Mouse (Mus musculus): ENCODE data around the gene Lin28b. TPM values are rescaled to one million over a fixed set of nuclear protein-coding genes. Genes with fewer than 3 reads are reported as not detected.

Gene Lin28b
- total and polyA plus RNA-seq, 3 experiments, result not detected

- no peaks in the 10 kb centered on the region for H3K4me1 ChIP-seq (ENCODE audit: control insufficient read depth in 1 of 2, insufficient read depth in 2 of 2, low read length in 2 of 2)
- H3K9ac ChIP-seq (ENCODE audit: control insufficient read depth, low read depth, low read length, poor library complexity, severe bottlenecking), result no peak overlapping the region
- H3K36me3 ChIP-seq (ENCODE audit: control insufficient read depth in 1 of 2, insufficient read depth in 2 of 2, low read length in 2 of 2), result no peaks in the 10 kb centered on the region
- no peak overlapping the region for H3K4me3 ChIP-seq (ENCODE audit: control insufficient read depth in 1 of 2, insufficient read depth in 1 of 2, low read depth in 2 of 2, low read length in 2 of 2)
- DNase-seq (ENCODE audit: low read depth, low spot score), result no peak
- H3K27me3 ChIP-seq (ENCODE audit: control insufficient read depth in 1 of 2, insufficient read depth in 2 of 2, low read length in 2 of 2), result no peaks in the 10 kb centered on the region; a peak in 2 of 4 replicates
- H3K27ac ChIP-seq (ENCODE audit: control insufficient read depth, low read depth, low read length), result no peak overlapping the region
- no peaks in the 10 kb centered on the region for H3K9me3 ChIP-seq (replicated peaks; ENCODE audit: insufficient read depth, low read length)
- H3K79me2 ChIP-seq (ENCODE audit: control insufficient read depth, insufficient read depth, low read length, poor library complexity), result no peaks in the 10 kb centered on the region
- TF ChIP-seq RCOR1 (IDR thresholded peaks at IDR 0.05; ENCODE audit: low read depth, low read length) (no peak), TAL1 (IDR thresholded peaks at IDR 0.05; ENCODE audit: low read length) (no peak), RAD21 (IDR thresholded peaks at IDR 0.05; ENCODE audit: low read depth, low read length) (no peak), EP300 (IDR thresholded peaks at IDR 0.05; ENCODE audit: low read depth in 1 of 2, low read length in 2 of 2) (no peak), SMC3 (IDR thresholded peaks at IDR 0.05; ENCODE audit: low read depth, low read length) (no peak), MAX (IDR thresholded peaks at IDR 0.05; ENCODE audit: low read length) (no peak), ETS1 (IDR thresholded peaks at IDR 0.05; ENCODE audit: low read depth, low read length) (no peak), NELFE (IDR thresholded peaks at IDR 0.05; ENCODE audit: low read depth, low read length) (no peak), CHD1 (IDR thresholded peaks at IDR 0.05; ENCODE audit: low read depth, low read length) (no peak)
These were observed 27.6 kb downstream of the Lin28b start for GRCm38 (mm10) chr10:45458637-45459036.

GRCm38 (mm10) chr10:45458074-45458473, 28.1 kb downstream of the Lin28b start:
- no peak overlapping the region for H3K27ac ChIP-seq (ENCODE audit: control insufficient read depth, low read depth, low read length)
- TF ChIP-seq BHLHE40 (IDR thresholded peaks at IDR 0.05; ENCODE audit: borderline replicate concordance, low read depth, low read length) (no peak), MYC (IDR thresholded peaks at IDR 0.05; ENCODE audit: low read depth, low read length) (no peak), UBTF (IDR thresholded peaks at IDR 0.05; ENCODE audit: borderline replicate concordance, insufficient read depth, low read depth, low read length) (no peak), JUND (IDR thresholded peaks at IDR 0.05; ENCODE audit: low read depth, low read length) (no peak), CHD2 (IDR thresholded peaks at IDR 0.05; ENCODE audit: low read length) (no peak), ZNF384 (IDR thresholded peaks at IDR 0.05; ENCODE audit: low read depth, low read length) (no peak), GABPA (IDR thresholded peaks at IDR 0.05; ENCODE audit: low read depth, low read length) (no peak), ZMIZ1 (IDR thresholded peaks at IDR 0.05; ENCODE audit: low read depth, low read length) (no peak)
- H3K9me3 ChIP-seq (replicated peaks; ENCODE audit: insufficient read depth, low read length), result no peaks in the 10 kb centered on the region
- no peaks in the 10 kb centered on the region for H3K79me2 ChIP-seq (ENCODE audit: control insufficient read depth, insufficient read depth, low read length, poor library complexity)
- no peak overlapping the region for H3K4me3 ChIP-seq (ENCODE audit: control insufficient read depth in 1 of 2, insufficient read depth in 1 of 2, low read depth in 2 of 2, low read length in 2 of 2)
- H3K9ac ChIP-seq (ENCODE audit: control insufficient read depth, low read depth, low read length, poor library complexity, severe bottlenecking), result no peak overlapping the region
- no peaks in the 10 kb centered on the region; a peak in 2 of 4 replicates for H3K27me3 ChIP-seq (ENCODE audit: control insufficient read depth in 1 of 2, insufficient read depth in 2 of 2, low read length in 2 of 2)
- no peaks in the 10 kb centered on the region for H3K4me1 ChIP-seq (ENCODE audit: control insufficient read depth in 1 of 2, insufficient read depth in 2 of 2, low read length in 2 of 2)
- no peaks in the 10 kb centered on the region for H3K36me3 ChIP-seq (ENCODE audit: control insufficient read depth in 1 of 2, insufficient read depth in 2 of 2, low read length in 2 of 2)
- DNase-seq (ENCODE audit: low read depth, low spot score), result no peak
